Comparison of ENCODE assay signal across 13 mouse cellular contexts in genomic region chr4:66856992-66857391, GRCm38 (mm10).
"Had no signal": no experiment of that assay in that cellular context is flagged by ENCODE, and none has a peak within 500 bp of the region (broad histone marks: within the 10 kb centered on the region; RNA-seq: fewer than 3 reads in every experiment).

No protein-coding gene starts in this region.

- H3K4me1 ChIP-seq: intestine, embryonic 15.5 days; kidney, embryonic 15.5 days; limb, embryonic 10.5 days; liver, embryonic 12.5 days; midbrain, embryonic 12.5 days; neural tube, embryonic 13.5 days had no signal

- H3K4me3 ChIP-seq: intestine, embryonic 15.5 days; kidney, embryonic 15.5 days; limb, embryonic 10.5 days; liver, embryonic 12.5 days; midbrain, embryonic 12.5 days; neural tube, embryonic 13.5 days had no signal

- H3K9ac ChIP-seq: intestine, embryonic 15.5 days; kidney, embryonic 15.5 days; liver, embryonic 12.5 days; midbrain, embryonic 12.5 days; neural tube, embryonic 13.5 days had no signal

- H3K27me3 ChIP-seq: intestine, embryonic 15.5 days; kidney, embryonic 15.5 days; liver, embryonic 12.5 days; midbrain, embryonic 12.5 days; neural tube, embryonic 13.5 days had no signal

- H3K36me3 ChIP-seq: intestine, embryonic 15.5 days; kidney, embryonic 15.5 days; limb, embryonic 10.5 days; liver, embryonic 12.5 days; midbrain, embryonic 12.5 days; neural tube, embryonic 13.5 days had no signal

- H3K4me2 ChIP-seq: intestine, embryonic 15.5 days; kidney, embryonic 15.5 days; liver, embryonic 12.5 days; midbrain, embryonic 12.5 days; neural tube, embryonic 13.5 days had no signal

- ATAC-seq: intestine, embryonic 15.5 days; liver, embryonic 12.5 days; midbrain, embryonic 16.5 days had no signal

- H3K27ac ChIP-seq: intestine, embryonic 15.5 days; kidney, embryonic 15.5 days; limb, embryonic 10.5 days; liver, embryonic 12.5 days; midbrain, embryonic 12.5 days; neural tube, embryonic 13.5 days had no signal

- H3K9me3 ChIP-seq: intestine, embryonic 15.5 days; kidney, embryonic 15.5 days; limb, embryonic 10.5 days; liver, embryonic 12.5 days; midbrain, embryonic 12.5 days; neural tube, embryonic 13.5 days had no signal

- DNase-seq: kidney, adult 2 months; kidney, postnatal 25 days; layer of hippocampus, adult 9-11 months; right cerebral cortex, adult 18-20 months; right cerebral cortex, postnatal 25 days; thymus, postnatal 4 days had no signal
